11 mouse cellular contexts compared by ENCODE assay signal in genomic region chr4:150260745-150261144, GRCm38 (mm10). TPM values are rescaled to one million over a fixed set of nuclear protein-coding genes. Genes with fewer than 3 reads are reported as not detected.
DNase-seq lines count a peak whose midpoint lies in the region; ATAC-seq and TF ChIP-seq lines count a peak whose summit lies in the region.
"Had no signal": no experiment of that assay in that cellular context is flagged by ENCODE, and none has a peak within 500 bp of the region (broad histone marks: within the 10 kb centered on the region; RNA-seq: fewer than 3 reads in every experiment).

No protein-coding gene starts in this region.

- H3K4me2 ChIP-seq in hindbrain, postnatal 0 days (ENCODE audit: low read depth, low read length) = no peak overlapping the region
- H3K4me2 ChIP-seq in hindbrain, embryonic 12.5 days (replicated peaks) = no peak overlapping the region
- H3K4me2 ChIP-seq: lung, embryonic 15.5 days; neural tube, embryonic 12.5 days had no signal

- peaks cover 6% of the 10 kb centered on the region; the same call in 1 of the 2 replicates for H3K4me1 ChIP-seq in hindbrain, postnatal 0 days (ENCODE audit: insufficient read depth, low read length)
- H3K4me1 ChIP-seq in hindbrain, embryonic 12.5 days = peaks cover 31% of the 10 kb centered on the region

- peak; percentile 62 for TF ChIP-seq CTCF in hindbrain, postnatal 0 days (IDR thresholded peaks at IDR 0.05; ENCODE audit: low read depth)

- no peak for ATAC-seq in hindbrain, postnatal 0 days
- no peak for ATAC-seq in hindbrain, embryonic 12.5 days (ENCODE audit: low FRiP score)

- 35% methylated on average over 6 of the region's 6 CpGs for WGBS in hindbrain, postnatal 0 days
- WGBS in hindbrain, embryonic 12.5 days = 31% methylated on average over 6 of the region's 6 CpGs

- DNase-seq in hindbrain, postnatal 0 days (ENCODE audit: low spot score) = peak; percentile 60
- peak; percentile 73 for DNase-seq in retina, postnatal 1 day
- no peak for DNase-seq in retina, embryonic 14.5 days (ENCODE audit: low spot score)
- peak; percentile 66 for DNase-seq in brain, adult 2 months (ENCODE audit: low read depth, low spot score)
- no peak for DNase-seq in cerebellum, adult 9-11 months
- DNase-seq in adrenal gland, postnatal 25 days = no peak
- DNase-seq: layer of hippocampus, postnatal 36 days had no signal

- H3K9ac ChIP-seq in hindbrain, postnatal 0 days (replicated peaks; ENCODE audit: low read length) = no peak overlapping the region
- H3K9ac ChIP-seq in hindbrain, embryonic 12.5 days = no peak overlapping the region
- H3K9ac ChIP-seq: lung, embryonic 15.5 days; neural tube, embryonic 12.5 days had no signal

- H3K9me3 ChIP-seq in hindbrain, postnatal 0 days (ENCODE audit: low read length) = no peaks in the 10 kb centered on the region
- no peaks in the 10 kb centered on the region for H3K9me3 ChIP-seq in hindbrain, embryonic 12.5 days (replicated peaks)
- H3K9me3 ChIP-seq: lung, embryonic 15.5 days; neural tube, embryonic 12.5 days had no signal

- no peaks in the 10 kb centered on the region for H3K36me3 ChIP-seq in hindbrain, postnatal 0 days (ENCODE audit: insufficient read depth, low read length)
- H3K36me3 ChIP-seq in hindbrain, embryonic 12.5 days = no peaks in the 10 kb centered on the region
- H3K36me3 ChIP-seq: lung, embryonic 15.5 days; neural tube, embryonic 12.5 days had no signal

- no peaks in the 10 kb centered on the region for H3K27me3 ChIP-seq in hindbrain, postnatal 0 days (ENCODE audit: insufficient read depth, low read length)
- no peaks in the 10 kb centered on the region for H3K27me3 ChIP-seq in hindbrain, embryonic 12.5 days
- H3K27me3 ChIP-seq: lung, embryonic 15.5 days; neural tube, embryonic 12.5 days had no signal

- H3K4me3 ChIP-seq in hindbrain, postnatal 0 days (ENCODE audit: low read length) = no peak overlapping the region
- no peak overlapping the region for H3K4me3 ChIP-seq in hindbrain, embryonic 12.5 days
- H3K4me3 ChIP-seq: erythroblast, embryonic 14.5 days; lung, embryonic 15.5 days; neural tube, embryonic 12.5 days had no signal

- no peak overlapping the region for H3K27ac ChIP-seq in hindbrain, postnatal 0 days
- no peak overlapping the region for H3K27ac ChIP-seq in hindbrain, embryonic 12.5 days
- H3K27ac ChIP-seq: lung, embryonic 15.5 days; neural tube, embryonic 12.5 days had no signal

RNA-seq across cellular contexts. Expression of gene Rere, which starts 20.7 kb away (rescaled TPM):
- 31.2 and 32.9 TPM in 2 replicates for total RNA-seq in hindbrain, postnatal 0 days (2014; rRNA removed)
- polyA plus RNA-seq in hindbrain, postnatal 0 days (2015; fragmentation: Nextera tagmentation; extraction: Ambion mirVana) = 25.0 and 25.9 TPM in 2 replicates
- 60.5 and 66.1 TPM in 2 replicates for polyA plus RNA-seq in hindbrain, embryonic 12.5 days (2016; fragmentation: Nextera tagmentation; extraction: Ambion mirVana)
- total RNA-seq in adrenal gland, postnatal 25 days (2021) = 158 and 177 TPM in 2 replicates

RNA-seq across cellular contexts. Expression of gene Eno1, which starts 24.2 kb away (rescaled TPM):
- total RNA-seq in hindbrain, postnatal 0 days (2014; rRNA removed) = 538 and 549 TPM in 2 replicates
- polyA plus RNA-seq in hindbrain, postnatal 0 days (2015; fragmentation: Nextera tagmentation; extraction: Ambion mirVana) = 1,243 and 1,257 TPM in 2 replicates
- 1,309 and 1,398 TPM in 2 replicates for polyA plus RNA-seq in hindbrain, embryonic 12.5 days (2016; fragmentation: Nextera tagmentation; extraction: Ambion mirVana)
- 428 and 430 TPM in 2 replicates for total RNA-seq in adrenal gland, postnatal 25 days (2021)

RNA-seq across cellular contexts. Expression of gene Car6, which starts 59.6 kb away (rescaled TPM):
- not detected in 2 replicates for total RNA-seq in hindbrain, postnatal 0 days (2014; rRNA removed)
- polyA plus RNA-seq in hindbrain, postnatal 0 days (2015; fragmentation: Nextera tagmentation; extraction: Ambion mirVana) = not detected in 2 replicates
- polyA plus RNA-seq in hindbrain, embryonic 12.5 days (2016; fragmentation: Nextera tagmentation; extraction: Ambion mirVana) = 0.41 TPM in 1 of 2 replicates, not detected in the other
- total RNA-seq in adrenal gland, postnatal 25 days (2021) = 1.1 and 1.3 TPM in 2 replicates
- polyA plus RNA-seq: erythroblast, embryonic 14.5 days; lung, embryonic 15.5 days; neural tube, embryonic 12.5 days had no signal

Comparison
In these comparisons a context has a peak if more than half of its experiments do, and no peak if none do; other contexts are left out.
1. DNase-seq: peak in hindbrain, postnatal 0 days (single experiment), retina, postnatal 1 day (single experiment) and brain, adult 2 months (single experiment); none in retina, embryonic 14.5 days (single experiment), cerebellum, adult 9-11 months (single experiment) and adrenal gland, postnatal 25 days (single experiment).